Mouse (Mus musculus): ENCODE data around the gene Pkd1l1. TPM values are rescaled to one million over a fixed set of nuclear protein-coding genes. Genes with fewer than 3 reads are reported as not detected.

Pkd1l1 gene
- polyA plus RNA-seq, 1 experiment from 2014 or later: 0.45 TPM

DNA sequence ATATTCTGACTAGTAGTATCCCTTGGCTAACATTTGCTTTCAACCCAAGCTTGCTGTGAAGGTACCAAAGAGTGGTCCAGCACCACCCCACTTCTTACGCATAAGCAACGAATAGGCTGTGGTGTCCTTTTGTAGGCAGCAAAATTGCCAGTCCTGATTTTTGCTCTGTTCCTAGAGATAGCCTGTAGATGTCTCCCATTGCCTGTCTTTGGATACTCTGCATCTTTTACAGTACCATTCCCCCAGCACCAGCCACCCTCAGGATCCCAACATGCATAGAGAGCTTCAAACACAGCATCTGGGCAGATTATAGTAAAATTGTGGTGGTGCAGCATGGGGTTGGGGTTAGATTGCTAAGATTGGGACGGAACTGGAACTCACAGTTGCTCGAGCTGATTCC is 15.0 kb upstream of the Pkd1l1 start:
- H3K27ac ChIP-seq (replicated peaks; ENCODE audit: low read depth, low read length): no peak overlapping the region
- H3K4me1 ChIP-seq (ENCODE audit: control insufficient read depth, insufficient read depth, low read length): no peaks in the 10 kb centered on the region
- no peaks in the 10 kb centered on the region for H3K9me3 ChIP-seq (ENCODE audit: control insufficient read depth, low read length)
- no peak for DNase-seq
- no peak overlapping the region for H3K9ac ChIP-seq (replicated peaks; ENCODE audit: low read length)
- no peak for ATAC-seq (ENCODE audit: low FRiP score, low TSS enrichment)
- peaks cover 7% of the 10 kb centered on the region; the same call in 1 of the 2 replicates for H3K36me3 ChIP-seq (ENCODE audit: control insufficient read depth, insufficient read depth, low read length)
- 78% methylated on average over 4 of the region's 4 CpGs for WGBS
- H3K4me2 ChIP-seq (ENCODE audit: low read length): no peak overlapping the region
- peaks cover 3% of the 10 kb centered on the region; the same call in 1 of the 2 replicates for H3K27me3 ChIP-seq (ENCODE audit: control insufficient read depth, insufficient read depth, low read length)
- H3K4me3 ChIP-seq (replicated peaks; ENCODE audit: low read depth, low read length): no peak overlapping the region

- H3K9ac ChIP-seq (replicated peaks; ENCODE audit: low read length): no peak overlapping the region
- H3K4me3 ChIP-seq (replicated peaks; ENCODE audit: low read depth, low read length): no peak overlapping the region
- no peak overlapping the region for H3K4me2 ChIP-seq (ENCODE audit: low read length)
- H3K27me3 ChIP-seq (ENCODE audit: control insufficient read depth, insufficient read depth, low read length): peaks cover 3% of the 10 kb centered on the region; the same call in 1 of the 2 replicates
- ATAC-seq (ENCODE audit: low FRiP score, low TSS enrichment): no peak
- H3K36me3 ChIP-seq (ENCODE audit: control insufficient read depth, insufficient read depth, low read length): 0 out of 2 replicates have a peak, but pooled peaks cover under 1% of the 10 kb centered on the region
- DNase-seq: no peak
- H3K9me3 ChIP-seq (ENCODE audit: control insufficient read depth, low read length): no peaks in the 10 kb centered on the region
- H3K4me1 ChIP-seq (ENCODE audit: control insufficient read depth, insufficient read depth, low read length): no peaks in the 10 kb centered on the region
- H3K27ac ChIP-seq (replicated peaks; ENCODE audit: low read depth, low read length): no peak overlapping the region
Observed at GRCm38 (mm10) chr11:8986058-8986457, 13.0 kb upstream of the Pkd1l1 start.

GRCm38 (mm10) chr11:8983237-8983861 is 10.3 kb upstream of the Pkd1l1 start:
- peaks cover 3% of the 10 kb centered on the region; the same call in 1 of the 2 replicates for H3K27me3 ChIP-seq (ENCODE audit: control insufficient read depth, insufficient read depth, low read length)
- H3K36me3 ChIP-seq (ENCODE audit: control insufficient read depth, insufficient read depth, low read length): no peaks in the 10 kb centered on the region
- WGBS: 43% methylated on average over 6 of the region's 6 CpGs
- ATAC-seq (ENCODE audit: low FRiP score, low TSS enrichment) (no peak), DNase-seq (peak; percentile 91)
- H3K4me2 ChIP-seq (ENCODE audit: low read length): no peak overlapping the region
- no peak overlapping the region for H3K27ac ChIP-seq (replicated peaks; ENCODE audit: low read depth, low read length)
- no peaks in the 10 kb centered on the region for H3K9me3 ChIP-seq (ENCODE audit: control insufficient read depth, low read length)
- no peaks in the 10 kb centered on the region for H3K4me1 ChIP-seq (ENCODE audit: control insufficient read depth, insufficient read depth, low read length)
- no peak overlapping the region for H3K9ac ChIP-seq (replicated peaks; ENCODE audit: low read length)
- H3K4me3 ChIP-seq (replicated peaks; ENCODE audit: low read depth, low read length): no peak overlapping the region

GRCm38 (mm10) chr11:8978154-8978553 is 5.1 kb upstream of the Pkd1l1 start:
- Histone ChIP-seq H3K27me3 (ENCODE audit: control insufficient read depth, insufficient read depth, low read length) (no peaks in the 10 kb centered on the region), H3K36me3 (ENCODE audit: control insufficient read depth, insufficient read depth, low read length) (no peaks in the 10 kb centered on the region), H3K27ac (replicated peaks; ENCODE audit: low read depth, low read length) (no peak overlapping the region), H3K9ac (replicated peaks; ENCODE audit: low read length) (no peak overlapping the region), H3K4me2 (ENCODE audit: low read length) (no peak overlapping the region), H3K4me1 (ENCODE audit: control insufficient read depth, insufficient read depth, low read length) (no peaks in the 10 kb centered on the region), H3K9me3 (ENCODE audit: control insufficient read depth, low read length) (no peaks in the 10 kb centered on the region), H3K4me3 (replicated peaks; ENCODE audit: low read depth, low read length) (no peak overlapping the region)
- 87% methylated on average over 4 of the region's 4 CpGs for WGBS
- no peak for ATAC-seq (ENCODE audit: low FRiP score, low TSS enrichment)
- no peak for DNase-seq

GRCm38 (mm10) chr11:8972093-8972492 is 973 bp downstream of the Pkd1l1 start:
- Histone ChIP-seq H3K9me3 (ENCODE audit: control insufficient read depth, low read length) (no peaks in the 10 kb centered on the region), H3K4me1 (ENCODE audit: control insufficient read depth, insufficient read depth, low read length) (no peaks in the 10 kb centered on the region), H3K36me3 (ENCODE audit: control insufficient read depth, insufficient read depth, low read length) (no peaks in the 10 kb centered on the region), H3K9ac (replicated peaks; ENCODE audit: low read length) (no peak overlapping the region), H3K4me3 (replicated peaks; ENCODE audit: low read depth, low read length) (no peak overlapping the region), H3K27me3 (ENCODE audit: control insufficient read depth, insufficient read depth, low read length) (no peaks in the 10 kb centered on the region), H3K4me2 (ENCODE audit: low read length) (no peak overlapping the region), H3K27ac (replicated peaks; ENCODE audit: low read depth, low read length) (no peak overlapping the region)
- 88% methylated on average over 6 of the region's 6 CpGs for WGBS
- no peak for ATAC-seq (ENCODE audit: low FRiP score, low TSS enrichment)
- DNase-seq: no peak

- Histone ChIP-seq H3K4me3 (replicated peaks; ENCODE audit: low read depth, low read length) (no peak overlapping the region), H3K27me3 (ENCODE audit: control insufficient read depth, insufficient read depth, low read length) (no peaks in the 10 kb centered on the region), H3K4me2 (ENCODE audit: low read length) (no peak overlapping the region), H3K36me3 (ENCODE audit: control insufficient read depth, insufficient read depth, low read length) (no peaks in the 10 kb centered on the region), H3K9me3 (ENCODE audit: control insufficient read depth, low read length) (no peaks in the 10 kb centered on the region), H3K4me1 (ENCODE audit: control insufficient read depth, insufficient read depth, low read length) (no peaks in the 10 kb centered on the region), H3K27ac (replicated peaks; ENCODE audit: low read depth, low read length) (no peak overlapping the region), H3K9ac (replicated peaks; ENCODE audit: low read length) (no peak overlapping the region)
- ATAC-seq (ENCODE audit: low FRiP score, low TSS enrichment): no peak
- WGBS: 74% methylated on average over 9 of the region's 9 CpGs
- DNase-seq: no peak
Observed at GRCm38 (mm10) chr11:8970509-8970908, 2.6 kb downstream of the Pkd1l1 start.

DNA sequence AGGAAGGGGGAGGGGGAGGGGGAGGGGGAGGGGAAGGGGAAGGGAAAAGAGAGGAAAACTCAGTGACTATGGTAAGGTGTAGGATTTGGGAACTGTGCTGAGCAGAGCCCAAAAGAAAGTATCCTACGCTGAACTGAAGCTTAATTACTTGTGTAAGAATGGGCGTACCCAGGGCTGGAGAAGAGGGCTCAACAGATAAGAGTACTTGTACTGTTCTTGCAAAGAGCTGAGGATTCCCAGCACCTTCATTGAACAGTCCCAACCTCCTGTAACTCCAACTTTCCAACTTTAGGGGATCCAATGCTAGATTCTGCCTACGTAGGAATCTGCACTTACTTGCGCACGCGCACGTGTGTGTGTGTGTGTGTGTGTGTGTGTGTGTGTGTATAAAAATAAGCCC is 5.0 kb downstream of the Pkd1l1 start:
- ATAC-seq (ENCODE audit: low FRiP score, low TSS enrichment): no peak
- no peaks in the 10 kb centered on the region for H3K36me3 ChIP-seq (ENCODE audit: control insufficient read depth, insufficient read depth, low read length)
- WGBS: 96% methylated on average over 7 of the region's 7 CpGs
- no peaks in the 10 kb centered on the region for H3K9me3 ChIP-seq (ENCODE audit: control insufficient read depth, low read length)
- DNase-seq: no peak
- no peaks in the 10 kb centered on the region for H3K4me1 ChIP-seq (ENCODE audit: control insufficient read depth, insufficient read depth, low read length)
- no peaks in the 10 kb centered on the region for H3K27me3 ChIP-seq (ENCODE audit: control insufficient read depth, insufficient read depth, low read length)
- no peak overlapping the region for H3K27ac ChIP-seq (replicated peaks; ENCODE audit: low read depth, low read length)
- H3K4me3 ChIP-seq (replicated peaks; ENCODE audit: low read depth, low read length): no peak overlapping the region
- no peak overlapping the region for H3K9ac ChIP-seq (replicated peaks; ENCODE audit: low read length)
- no peak overlapping the region for H3K4me2 ChIP-seq (ENCODE audit: low read length)

GRCm38 (mm10) chr11:8958572-8958971 is 14.5 kb downstream of the Pkd1l1 start:
- no peaks in the 10 kb centered on the region for H3K9me3 ChIP-seq (ENCODE audit: control insufficient read depth, low read length)
- no peaks in the 10 kb centered on the region for H3K27me3 ChIP-seq (ENCODE audit: control insufficient read depth, insufficient read depth, low read length)
- H3K4me1 ChIP-seq (ENCODE audit: control insufficient read depth, insufficient read depth, low read length): no peaks in the 10 kb centered on the region
- no peak overlapping the region for H3K9ac ChIP-seq (replicated peaks; ENCODE audit: low read length)
- H3K4me3 ChIP-seq (replicated peaks; ENCODE audit: low read depth, low read length): no peak overlapping the region
- no peak overlapping the region for H3K27ac ChIP-seq (replicated peaks; ENCODE audit: low read depth, low read length)
- DNase-seq (peak; percentile 39), ATAC-seq (ENCODE audit: low FRiP score, low TSS enrichment) (no peak)
- 71% methylated on average over 10 of the region's 10 CpGs for WGBS
- H3K36me3 ChIP-seq (ENCODE audit: control insufficient read depth, insufficient read depth, low read length): no peaks in the 10 kb centered on the region
- H3K4me2 ChIP-seq (ENCODE audit: low read length): no peak overlapping the region

GRCm38 (mm10) chr11:8958108-8958507 is 15.0 kb downstream of the Pkd1l1 start:
- no peak for ATAC-seq (ENCODE audit: low FRiP score, low TSS enrichment)
- WGBS: 74% methylated on average over 4 of the region's 4 CpGs

More at GRCm38 (mm10) chr11:8958108-8958507, 15.0 kb downstream of the Pkd1l1 start:
- H3K4me1 ChIP-seq (ENCODE audit: control insufficient read depth, insufficient read depth, low read length): no peaks in the 10 kb centered on the region
- H3K9me3 ChIP-seq (ENCODE audit: control insufficient read depth, low read length): no peaks in the 10 kb centered on the region
- H3K27ac ChIP-seq (replicated peaks; ENCODE audit: low read depth, low read length): no peak overlapping the region
- H3K27me3 ChIP-seq (ENCODE audit: control insufficient read depth, insufficient read depth, low read length): no peaks in the 10 kb centered on the region
- H3K4me2 ChIP-seq (ENCODE audit: low read length): no peak overlapping the region
- no peak overlapping the region for H3K4me3 ChIP-seq (replicated peaks; ENCODE audit: low read depth, low read length)
- DNase-seq: no peak
- no peaks in the 10 kb centered on the region for H3K36me3 ChIP-seq (ENCODE audit: control insufficient read depth, insufficient read depth, low read length)
- no peak overlapping the region for H3K9ac ChIP-seq (replicated peaks; ENCODE audit: low read length)
